Mouse (Mus musculus) cerebellum, adult 2 months (tissue): ENCODE results near the gene Hmcn2. TPM values are rescaled to one million over a fixed set of nuclear protein-coding genes. Genes with fewer than 3 reads are reported as not detected.

Experiments
- DNase-seq, 2 experiments: peaks; one replicate each; pipeline ENCODE4 v3.0.0; 2021
- H3K27ac ChIP-seq: fragments of 200-500 bp; 2 replicates; pipeline ENCODE4 v1.5.1; 2012; ENCODE audit warnings: low read length, control low read depth, inconsistent platforms; ENCODE audit not compliant: insufficient read depth
- H3K27me3 ChIP-seq: fragments of 200-500 bp; 2 replicates; pipeline ENCODE4 v1.6.1; 2012; ENCODE audit warnings: inconsistent platforms, mild to moderate bottlenecking, low read length, moderate library complexity; ENCODE audit not compliant: control insufficient read depth, insufficient read depth
- H3K4me1 ChIP-seq: fragments of 200-500 bp; 2 replicates; pipeline ENCODE4 v1.6.1; 2011; ENCODE audit warnings: low read length; ENCODE audit not compliant: control insufficient read depth, insufficient read depth
- H3K4me3 ChIP-seq: fragments of 200-500 bp; replicated peaks from 2 replicates; pipeline ENCODE3; 2011; ENCODE audit warnings: mild to moderate bottlenecking, low read depth, low read length, control low read depth; ENCODE audit not compliant: insufficient read depth
- CTCF ChIP-seq: fragments of 200-500 bp; IDR thresholded peaks from 2 replicates; pipeline ENCODE4 v1.5.1; 2011; ENCODE audit warnings: low read depth, mild to moderate bottlenecking, control low read depth, low read length, moderate library complexity, borderline replicate concordance; ENCODE audit not compliant: insufficient read depth
- POLR2A ChIP-seq: fragments of 200-500 bp; IDR thresholded peaks from 2 replicates; pipeline ENCODE4 v1.6.1; 2011; ENCODE audit warnings: low read length, control low read depth, borderline replicate concordance; ENCODE audit not compliant: insufficient read depth
- WGBS: fragments of 180-500 bp; shearing (Covaris S2); methylation state at CpG from one replicate; pipeline ENCODE4 v1.1.7; 2018; 5-methylcytosine and 5-hydroxymethylcytosine counted together
- polyA plus RNA-seq: library from polyadenylated mRNA; depleted of rRNA; stranded (reverse); fragments of >200 nt; gene quantifications from 2 replicates; pipeline ENCODE4 v1.2.3, GENCODE M21; 2012

Gene Hmcn2
- polyA plus RNA-seq, 1 experiment: 0.59 TPM

GRCm38 (mm10) chr2:31477234-31478161 is 163.3 kb downstream of the Hmcn2 start:
- H3K27me3 ChIP-seq: no peaks in the 10 kb centered on the region
- no peaks in the 10 kb centered on the region for H3K4me1 ChIP-seq
- 68% methylated on average over 12 of the region's 12 CpGs for WGBS
- no peak overlapping the region for H3K27ac ChIP-seq
- TF ChIP-seq CTCF (no peak), POLR2A (no peak)
- H3K4me3 ChIP-seq: no peak overlapping the region
- no peak for DNase-seq

DNA sequence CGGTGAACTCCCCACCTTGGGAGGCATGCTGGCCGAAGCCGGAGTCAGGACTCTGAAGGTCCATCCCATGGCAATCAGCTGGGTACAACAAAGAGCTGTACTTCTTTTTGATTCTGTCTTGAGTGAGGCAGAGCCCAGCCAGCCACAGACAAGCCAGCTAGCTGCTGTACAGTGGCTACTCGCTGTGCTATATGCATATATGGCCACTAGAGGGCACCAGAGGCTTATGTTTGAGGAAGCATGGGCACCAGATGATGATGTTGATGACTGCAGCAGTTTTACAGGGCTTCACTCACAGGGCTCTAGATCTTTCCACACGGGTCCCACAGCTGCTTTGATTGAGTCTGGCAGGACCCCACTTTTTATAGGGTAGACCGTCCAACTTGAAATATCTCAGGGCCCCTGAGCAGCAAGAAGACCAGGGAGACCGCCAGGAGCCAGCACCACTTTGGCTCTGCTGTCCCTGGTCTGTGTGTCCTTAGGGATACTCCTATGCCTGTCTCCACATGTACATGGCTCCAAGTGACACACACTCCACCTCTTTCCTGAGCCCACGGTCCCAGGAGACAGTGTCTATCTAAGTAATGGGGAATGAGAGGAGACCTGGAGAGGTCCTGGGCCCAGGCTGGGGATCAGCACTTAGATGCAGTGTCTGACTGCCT is 168.8 kb downstream of the Hmcn2 start:
- Histone ChIP-seq H3K4me3 (no peak overlapping the region), H3K27ac (no peak overlapping the region), H3K27me3 (no peaks in the 10 kb centered on the region), H3K4me1 (peaks cover 11% of the 10 kb centered on the region)
- WGBS: 25% methylated on average over 8 of the region's 8 CpGs
- peak; percentile 94 for TF ChIP-seq CTCF
- TF ChIP-seq POLR2A: no peak
- peak; percentile 79 to 89 for DNase-seq

DNA sequence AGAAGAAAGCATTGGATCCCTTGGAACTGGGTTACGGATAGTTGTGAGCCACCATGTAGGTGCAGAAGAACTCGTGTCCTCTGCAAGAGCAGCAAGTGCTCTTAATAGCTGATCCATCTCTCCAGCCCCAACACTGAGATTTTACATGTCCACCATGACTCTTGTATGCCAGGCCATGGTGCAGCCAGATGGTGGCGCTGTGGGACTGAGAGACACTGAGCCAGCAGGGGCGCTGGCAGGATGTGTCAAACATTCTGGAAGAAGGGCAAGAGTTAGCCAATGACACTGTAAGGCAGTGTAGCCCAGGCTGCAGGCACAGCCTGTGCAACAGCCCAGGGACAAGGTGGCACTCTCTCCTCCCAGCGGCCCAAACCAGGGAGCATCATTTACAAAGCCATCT is 170.0 kb downstream of the Hmcn2 start:
- H3K4me1 ChIP-seq: peaks cover 19% of the 10 kb centered on the region
- peak; percentile 78 to 83 for DNase-seq
- no peaks in the 10 kb centered on the region for H3K27me3 ChIP-seq
- no peak overlapping the region for H3K27ac ChIP-seq
- 31% methylated on average over 5 of the region's 5 CpGs for WGBS
- no peak overlapping the region for H3K4me3 ChIP-seq
- TF ChIP-seq POLR2A (no peak), CTCF (peak; percentile 93)

- Histone ChIP-seq H3K27ac (no peak overlapping the region), H3K4me1 (peaks cover 27% of the 10 kb centered on the region), H3K27me3 (no peaks in the 10 kb centered on the region), H3K4me3 (no peak overlapping the region)
- WGBS: 12% methylated on average over 12 of the region's 12 CpGs
- DNase-seq: peak; percentile 63 to 75
- no peak for TF ChIP-seq CTCF
- TF ChIP-seq POLR2A: no peak
Measured at GRCm38 (mm10) chr2:31489166-31489565, 175.0 kb downstream of the Hmcn2 start.

GRCm38 (mm10) chr2:31490556-31490955 is 176.3 kb downstream of the Hmcn2 start:
- WGBS: 90% methylated on average over 2 of the region's 2 CpGs

GRCm38 (mm10) chr2:31492308-31492707 is 178.1 kb downstream of the Hmcn2 start:
- H3K4me3 ChIP-seq: no peak overlapping the region
- no peak for DNase-seq
- TF ChIP-seq POLR2A (no peak), CTCF (no peak)
- WGBS: 96% methylated on average over 8 of the region's 8 CpGs
- no peaks in the 10 kb centered on the region for H3K27me3 ChIP-seq
- H3K4me1 ChIP-seq: peaks cover 15% of the 10 kb centered on the region
- H3K27ac ChIP-seq: no peak overlapping the region

More at GRCm38 (mm10) chr2:31490556-31490955, 176.3 kb downstream of the Hmcn2 start:
- H3K4me3 ChIP-seq: no peak overlapping the region
- DNase-seq: no peak
- no peak for TF ChIP-seq CTCF
- no peak for TF ChIP-seq POLR2A
- no peak overlapping the region for H3K27ac ChIP-seq
- H3K4me1 ChIP-seq: peaks cover 15% of the 10 kb centered on the region
- no peaks in the 10 kb centered on the region for H3K27me3 ChIP-seq

- no peak overlapping the region for H3K27ac ChIP-seq
- WGBS: 77% methylated on average over 11 of the region's 11 CpGs
- TF ChIP-seq POLR2A (no peak), CTCF (no peak)
- no peak overlapping the region for H3K4me3 ChIP-seq
- no peak for DNase-seq
- H3K27me3 ChIP-seq: no peaks in the 10 kb centered on the region
- H3K4me1 ChIP-seq: peaks cover 15% of the 10 kb centered on the region
Measured at GRCm38 (mm10) chr2:31493243-31493642, 179.0 kb downstream of the Hmcn2 start.

DNA sequence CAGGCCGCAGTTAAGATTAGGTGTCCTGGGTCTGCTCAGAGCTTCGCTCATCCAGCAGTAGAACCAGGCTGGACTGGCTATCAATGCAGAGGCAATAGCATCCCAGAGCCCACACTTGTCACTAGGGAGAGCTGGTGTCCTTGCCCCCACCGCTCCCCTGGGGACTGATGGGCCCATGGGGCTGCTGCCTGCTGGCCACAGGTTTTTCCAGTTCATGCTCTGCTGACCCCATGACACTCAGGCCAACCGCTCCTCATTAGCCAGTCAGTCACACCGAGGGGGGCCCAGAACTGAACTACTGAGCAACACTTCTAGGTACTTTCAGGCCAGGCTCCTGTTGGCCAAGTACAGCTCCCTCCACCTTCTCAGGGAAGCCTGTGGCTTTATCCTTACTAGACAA is 180.1 kb downstream of the Hmcn2 start:
- no peak for DNase-seq
- no peaks in the 10 kb centered on the region for H3K27me3 ChIP-seq
- H3K4me3 ChIP-seq: no peak overlapping the region
- no peak for TF ChIP-seq POLR2A
- TF ChIP-seq CTCF: no peak
- WGBS: 76% methylated on average over 5 of the region's 5 CpGs
- no peak overlapping the region for H3K27ac ChIP-seq
- peaks cover 6% of the 10 kb centered on the region for H3K4me1 ChIP-seq

DNA sequence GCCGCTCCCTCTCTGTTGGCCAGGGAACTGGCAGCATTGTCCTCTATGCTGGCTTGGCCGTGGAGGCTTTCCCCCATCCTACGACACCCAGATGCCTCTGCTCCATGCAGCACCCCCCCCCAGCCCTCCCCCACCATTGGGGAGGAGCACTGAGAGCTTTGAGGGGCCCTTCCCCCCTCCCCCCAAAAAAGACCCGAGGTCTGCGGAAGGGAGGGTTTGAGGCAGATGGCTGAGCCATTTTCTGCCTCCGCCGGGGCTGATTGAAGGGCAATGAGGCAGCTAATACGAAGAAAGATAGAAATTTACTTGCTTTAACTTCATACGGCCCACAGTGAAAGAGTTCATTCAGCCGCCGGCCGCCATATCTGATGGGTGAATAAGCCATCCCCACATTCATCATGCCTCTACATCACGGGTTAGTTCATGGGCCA is 180.8 kb downstream of the Hmcn2 start:
- H3K4me3 ChIP-seq: no peak overlapping the region
- no peak overlapping the region for H3K27ac ChIP-seq
- no peak for DNase-seq
- WGBS: 34% methylated on average over 13 of the region's 13 CpGs
- H3K27me3 ChIP-seq: no peaks in the 10 kb centered on the region
- H3K4me1 ChIP-seq: peaks cover 1% of the 10 kb centered on the region; the same call in 1 of the 2 replicates
- TF ChIP-seq CTCF: no peak
- TF ChIP-seq POLR2A: no peak
